11 mouse cellular contexts compared by ENCODE assay signal in genomic region chr9:41470010-41470409, GRCm38 (mm10).
A peak's percentile ranks its signal among the peaks of the same experiment; 100 is the strongest.
DNase-seq lines count a peak whose midpoint lies in the region; ATAC-seq lines count a peak whose summit lies in the region.
"Had no signal": no experiment of that assay in that cellular context is flagged by ENCODE, and none has a peak within 500 bp of the region (broad histone marks: within the 10 kb centered on the region; RNA-seq: fewer than 3 reads in every experiment).

No protein-coding gene starts in this region.

- H3K4me2 ChIP-seq in lung, embryonic 16.5 days (ENCODE audit: low read depth, low read length), result no peak overlapping the region
- no peak overlapping the region for H3K4me2 ChIP-seq in hindbrain, embryonic 16.5 days (ENCODE audit: low read length)
- no peak overlapping the region; the same call in 1 of the 2 replicates for H3K4me2 ChIP-seq in stomach, embryonic 16.5 days (ENCODE audit: low read depth, low read length)
- H3K4me2 ChIP-seq: liver, embryonic 12.5 days had no signal

- ATAC-seq in lung, embryonic 16.5 days (ENCODE audit: low read depth), result peak; percentile 56; the same call in 1 of the 2 replicates
- no peak for ATAC-seq in hindbrain, embryonic 16.5 days
- peak; percentile 58; the same call in 1 of the 2 replicates for ATAC-seq in stomach, embryonic 16.5 days (ENCODE audit: insufficient read depth, low FRiP score)
- ATAC-seq: liver, embryonic 12.5 days had no signal

- no peak overlapping the region for H3K4me3 ChIP-seq in lung, embryonic 16.5 days (ENCODE audit: low read length)
- no peak overlapping the region for H3K4me3 ChIP-seq in hindbrain, embryonic 16.5 days (ENCODE audit: low read length)
- no peak overlapping the region for H3K4me3 ChIP-seq in stomach, embryonic 16.5 days (replicated peaks; ENCODE audit: low read length)
- H3K4me3 ChIP-seq: erythroblast, embryonic 14.5 days; liver, embryonic 12.5 days had no signal

- no peak overlapping the region for H3K9ac ChIP-seq in lung, embryonic 16.5 days (ENCODE audit: low read length)
- no peak overlapping the region for H3K9ac ChIP-seq in hindbrain, embryonic 16.5 days (ENCODE audit: low read depth, low read length)
- no peak overlapping the region for H3K9ac ChIP-seq in stomach, embryonic 16.5 days (ENCODE audit: low read length)
- H3K9ac ChIP-seq: liver, embryonic 12.5 days had no signal

- no peaks in the 10 kb centered on the region; the same call in 1 of the 2 replicates for H3K27me3 ChIP-seq in lung, embryonic 16.5 days (ENCODE audit: control insufficient read depth, insufficient read depth, low read depth, low read length)
- no peaks in the 10 kb centered on the region for H3K27me3 ChIP-seq in hindbrain, embryonic 16.5 days (replicated peaks; ENCODE audit: control insufficient read depth, insufficient read depth, low read length)
- no peaks in the 10 kb centered on the region for H3K27me3 ChIP-seq in stomach, embryonic 16.5 days (ENCODE audit: control insufficient read depth, insufficient read depth, low read length)
- H3K27me3 ChIP-seq: liver, embryonic 12.5 days had no signal

- DNase-seq in embryo, embryonic 11 days, result peak; percentile 27
- DNase-seq in embryo, embryonic 10.5 days (ENCODE audit: low spot score), result no peak
- no peak for DNase-seq in lung, postnatal 4 days
- no peak for DNase-seq in cerebellum, adult 18-20 months
- DNase-seq in right cerebral cortex, adult 18-20 months, result no peak
- DNase-seq: thymus, postnatal 36 days had no signal

- H3K9me3 ChIP-seq in lung, embryonic 16.5 days (ENCODE audit: control insufficient read depth, low read length), result no peaks in the 10 kb centered on the region
- H3K9me3 ChIP-seq in hindbrain, embryonic 16.5 days (ENCODE audit: control insufficient read depth, low read length), result no peaks in the 10 kb centered on the region
- H3K9me3 ChIP-seq in stomach, embryonic 16.5 days (replicated peaks; ENCODE audit: control insufficient read depth, low read length), result no peaks in the 10 kb centered on the region
- H3K9me3 ChIP-seq: liver, embryonic 12.5 days had no signal

- H3K36me3 ChIP-seq in lung, embryonic 16.5 days (ENCODE audit: control insufficient read depth, insufficient read depth, low read length), result no peaks in the 10 kb centered on the region
- H3K36me3 ChIP-seq in hindbrain, embryonic 16.5 days (ENCODE audit: control insufficient read depth, insufficient read depth, low read length), result no peaks in the 10 kb centered on the region
- no peaks in the 10 kb centered on the region for H3K36me3 ChIP-seq in stomach, embryonic 16.5 days (ENCODE audit: control insufficient read depth, insufficient read depth, low read length)
- H3K36me3 ChIP-seq: liver, embryonic 12.5 days had no signal

- peaks cover 5% of the 10 kb centered on the region for H3K4me1 ChIP-seq in lung, embryonic 16.5 days (replicated peaks; ENCODE audit: control insufficient read depth, insufficient read depth, low read length)
- peaks cover 24% of the 10 kb centered on the region for H3K4me1 ChIP-seq in hindbrain, embryonic 16.5 days (ENCODE audit: control insufficient read depth, insufficient read depth, low read depth, low read length)
- peaks cover 13% of the 10 kb centered on the region; the same call in 1 of the 2 replicates for H3K4me1 ChIP-seq in stomach, embryonic 16.5 days (ENCODE audit: control insufficient read depth, insufficient read depth, low read length)
- H3K4me1 ChIP-seq: liver, embryonic 12.5 days had no signal

- H3K27ac ChIP-seq in lung, embryonic 16.5 days (ENCODE audit: low read length), result peak overlapping the region; percentile 31; the same call in 1 of the 2 replicates
- H3K27ac ChIP-seq in hindbrain, embryonic 16.5 days (ENCODE audit: low read depth, low read length), result peak overlapping the region; percentile 69
- H3K27ac ChIP-seq in stomach, embryonic 16.5 days (ENCODE audit: low read length), result peak overlapping the region; percentile 82
- H3K27ac ChIP-seq: liver, embryonic 12.5 days had no signal

- 28% methylated on average over 6 of the region's 6 CpGs for WGBS in lung, embryonic 16.5 days
- WGBS in hindbrain, embryonic 16.5 days, result 31% methylated on average over 6 of the region's 6 CpGs
- WGBS in stomach, embryonic 16.5 days, result 32% methylated on average over 6 of the region's 6 CpGs

Comparison
In these comparisons a context has a peak if more than half of its experiments do, and no peak if none do; other contexts are left out.
1. H3K27ac ChIP-seq: peak in every context shown above with its lines; median percentile 82 in stomach, embryonic 16.5 days; 69 in hindbrain, embryonic 16.5 days; 31 in lung, embryonic 16.5 days.